Mouse (Mus musculus) gastrocnemius, adult 2 months (tissue): ENCODE data around the gene Gm12216. TPM values are rescaled to one million over a fixed set of nuclear protein-coding genes. Genes with fewer than 3 reads are reported as not detected.

Experiments
- DNase-seq: peaks from one replicate; pipeline ENCODE4 v3.0.0; 2022
- H3K27ac ChIP-seq: fragments of 200-600 bp; 2 replicates; pipeline ENCODE4 v1.8.1; 2022; ENCODE audit warnings: mild to moderate bottlenecking
- H3K4me3 ChIP-seq: fragments of 200-600 bp; 2 replicates; pipeline ENCODE4 v1.8.1; 2022; ENCODE audit warnings: mild to moderate bottlenecking, moderate library complexity
- CTCF ChIP-seq: fragments of 200-600 bp; IDR thresholded peaks from 2 replicates; pipeline ENCODE4 v1.8.1; 2022; ENCODE audit warnings: antibody characterized with exemption, mild to moderate bottlenecking, moderate library complexity
- intact Hi-C: fragments of 180-260 bp; cut with DNase I; formaldehyde crosslinking; loops from one replicate; pipeline ENCODE4 v1.15.1; 2025
- total RNA-seq, 2 experiments: library from RNA; stranded (reverse); gene quantifications; 2 replicates each; pipeline ENCODE4 v1.2.3; 2021

The Gm12216 gene
- total RNA-seq, 2 experiments from 2014 or later, result 0.87 to 1.4 TPM

DNA sequence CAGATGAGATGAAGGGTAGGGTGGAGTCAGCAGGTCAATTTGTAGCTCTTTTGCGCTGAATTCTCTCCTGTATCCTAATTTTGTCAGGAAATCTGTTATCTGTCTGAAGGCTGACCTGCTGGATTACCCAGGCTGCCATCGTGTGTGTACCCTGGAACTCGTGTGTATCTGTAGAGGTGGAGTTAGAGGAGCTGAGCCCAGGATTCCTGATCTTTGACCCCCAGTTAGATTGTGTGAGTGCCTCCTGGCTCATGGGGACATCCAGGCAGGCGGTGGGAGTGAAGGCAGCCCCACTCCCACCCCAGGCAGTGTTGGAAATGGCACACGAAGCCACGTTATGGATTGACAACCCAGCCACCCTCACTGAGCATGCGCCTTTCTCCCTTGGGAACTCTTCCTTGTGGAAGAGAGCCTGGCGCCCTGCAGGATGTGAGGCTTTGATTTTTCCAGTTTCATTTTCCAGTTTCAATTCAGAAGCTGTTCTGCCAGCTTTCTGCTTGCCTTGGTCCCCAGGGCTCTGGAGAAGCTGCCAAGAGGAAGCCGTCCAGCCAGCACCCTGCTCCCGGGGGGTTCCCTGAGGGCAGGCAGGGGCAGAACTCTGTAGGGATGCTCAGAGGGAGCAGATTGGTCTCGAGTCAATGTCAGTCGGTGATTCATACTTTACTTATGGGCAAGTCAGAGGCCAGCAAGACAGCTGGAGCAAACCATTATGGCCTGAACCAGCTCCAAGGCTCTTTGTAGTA, 62.5 kb downstream of the Gm12216 start:
- peak; percentile 73 for DNase-seq
- no peak for TF ChIP-seq CTCF
- Histone ChIP-seq H3K4me3 (peak overlapping the region; percentile 52), H3K27ac (peak overlapping the region; percentile 84)
- intact Hi-C loops, result no loop called here

- no peak for TF ChIP-seq CTCF
- intact Hi-C loops, result no loop called here
- no peak overlapping the region for H3K4me3 ChIP-seq
- no peak for DNase-seq
- peak overlapping the region; percentile 84 for H3K27ac ChIP-seq
Observed at GRCm38 (mm10) chr11:53795813-53796212, 63.2 kb downstream of the Gm12216 start.

- intact Hi-C loops, result no loop called here
- Histone ChIP-seq H3K4me3 (peak overlapping the region; percentile 45), H3K27ac (peak overlapping the region; percentile 77)
- peak; percentile 59 for DNase-seq
- TF ChIP-seq CTCF, result no peak
Observed at GRCm38 (mm10) chr11:53794671-53795557, 64.1 kb downstream of the Gm12216 start.

- TF ChIP-seq CTCF, result no peak
- peak; percentile 34 for DNase-seq
- H3K27ac ChIP-seq, result peak overlapping the region; percentile 77
- no peak overlapping the region; the same call in 1 of the 2 replicates for H3K4me3 ChIP-seq
- intact Hi-C loops, result no loop called here
Observed at GRCm38 (mm10) chr11:53794015-53794414, 65.0 kb downstream of the Gm12216 start.

- TF ChIP-seq CTCF, result no peak
- no peak overlapping the region for H3K4me3 ChIP-seq
- intact Hi-C loops, result no loop called here
- 0 out of 2 replicates have a peak overlapping the region, but pooled peaks have one; percentile 35 for H3K27ac ChIP-seq
- DNase-seq, result peak; percentile 55
Observed at GRCm38 (mm10) chr11:53792986-53793385, 66.1 kb downstream of the Gm12216 start.

DNA sequence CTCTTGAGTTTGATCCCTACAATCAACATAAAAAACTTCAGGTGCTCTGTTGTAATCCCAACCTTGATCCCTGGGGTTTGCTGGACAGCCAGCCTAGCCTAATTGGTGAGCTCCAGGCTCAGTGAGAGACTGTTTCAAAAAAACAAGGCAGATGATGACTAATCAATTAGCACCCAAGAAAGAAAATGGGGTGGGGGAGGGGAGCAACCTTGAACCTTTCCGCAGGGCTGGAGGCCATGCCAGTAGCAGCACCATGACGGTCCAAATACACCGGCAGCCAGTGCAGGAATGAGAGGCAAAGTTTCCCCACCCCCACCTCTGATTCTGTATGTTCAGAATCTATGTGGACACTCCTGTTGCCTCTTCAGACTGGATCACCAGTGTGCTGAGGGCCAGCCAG, 69.8 kb downstream of the Gm12216 start:
- DNase-seq, result no peak
- intact Hi-C loops, result no loop called here
- H3K4me3 ChIP-seq, result no peak overlapping the region
- peak overlapping the region; percentile 83 for H3K27ac ChIP-seq
- no peak for TF ChIP-seq CTCF

- peak overlapping the region; percentile 83 for H3K27ac ChIP-seq
- no peak for TF ChIP-seq CTCF
- peak; percentile 80 for DNase-seq
- intact Hi-C loops, result no loop called here
- no peak overlapping the region for H3K4me3 ChIP-seq
Observed at GRCm38 (mm10) chr11:53788196-53788595, 70.9 kb downstream of the Gm12216 start.

- intact Hi-C loops, result no loop called here
- Histone ChIP-seq H3K4me3 (no peak overlapping the region), H3K27ac (peak overlapping the region; percentile 83)
- peak; percentile 40 for DNase-seq
- no peak for TF ChIP-seq CTCF
Observed at GRCm38 (mm10) chr11:53786058-53787031, 72.7 kb downstream of the Gm12216 start.

- no peak for TF ChIP-seq CTCF
- intact Hi-C loops, result no loop called here
- no peak for DNase-seq
- Histone ChIP-seq H3K4me3 (no peak overlapping the region), H3K27ac (peak overlapping the region; percentile 83)
Observed at GRCm38 (mm10) chr11:53785311-53785936, 73.6 kb downstream of the Gm12216 start.

DNA sequence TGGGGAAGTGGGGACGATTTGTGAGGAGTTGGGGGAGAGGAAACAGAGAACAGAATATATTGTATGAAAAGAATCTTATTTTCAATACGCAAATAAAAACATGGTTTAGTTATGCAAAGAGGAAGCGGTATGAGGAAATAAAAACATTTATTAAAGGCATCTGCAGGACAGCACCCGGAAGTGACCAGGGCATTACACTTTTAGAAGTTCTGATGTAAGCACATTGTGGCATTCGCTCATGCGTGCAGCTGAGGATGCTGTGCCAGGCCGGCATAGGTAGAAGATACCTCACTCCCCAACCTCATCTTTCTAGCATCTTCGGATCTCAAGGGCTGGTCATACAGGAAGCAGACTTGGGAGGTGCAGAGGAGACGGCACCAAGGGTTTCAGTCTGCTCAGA, 75.8 kb downstream of the Gm12216 start:
- Histone ChIP-seq H3K27ac (peak overlapping the region; percentile 43; the same call in 1 of the 2 replicates), H3K4me3 (no peak overlapping the region)
- no peak for TF ChIP-seq CTCF
- intact Hi-C loops, result loop anchor here (5.0 kb wide), 1 partner anchor 34 kb away; no protein-coding TSS in a partner anchor
- no peak for DNase-seq

- intact Hi-C loops, result loop anchor here (5.0 kb wide), 1 partner anchor 35 kb away; no protein-coding TSS in a partner anchor
- DNase-seq, result peak; percentile 19
- Histone ChIP-seq H3K27ac (no peak overlapping the region), H3K4me3 (no peak overlapping the region)
- TF ChIP-seq CTCF, result no peak
Observed at GRCm38 (mm10) chr11:53781964-53782363, 77.1 kb downstream of the Gm12216 start.
